Mouse (Mus musculus) E14TG2a.4 (cell line): ENCODE measurements around the gene Cox4i2.
A peak's percentile ranks its signal among the peaks of the same experiment; 100 is the strongest.

Source experiments
- H3K27me3 ChIP-seq: 2 replicates; pipeline ENCODE4 v1.6.1; 2014; ENCODE audit warnings: low read length, control low read depth; ENCODE audit not compliant: insufficient read depth
- H3K36me3 ChIP-seq: 2 replicates; pipeline ENCODE4 v1.6.1; 2014; ENCODE audit warnings: low read length, control low read depth; ENCODE audit not compliant: insufficient read depth
- H3K4me1 ChIP-seq: replicated peaks from 2 replicates; pipeline ENCODE4 v1.6.1; 2014; ENCODE audit warnings: low read depth, low read length, control low read depth
- H3K4me3 ChIP-seq: replicated peaks from 2 replicates; pipeline ENCODE4 v1.5.1; 2014; ENCODE audit warnings: mild to moderate bottlenecking, low read length
- H3K9me3 ChIP-seq: 2 replicates; pipeline ENCODE4 v1.6.1; 2014; ENCODE audit warnings: low read length, control low read depth
- CTCF ChIP-seq: conservative IDR thresholded peaks from 2 replicates; pipeline ENCODE4 v1.5.1; 2014; ENCODE audit warnings: low read length
- NANOG ChIP-seq: IDR thresholded peaks from 2 replicates; pipeline ENCODE4 v1.6.1; 2014; ENCODE audit warnings: borderline replicate concordance, low read length, mixed read lengths
- POU5F1 ChIP-seq: IDR thresholded peaks from 2 replicates; pipeline ENCODE4 v1.6.1; 2014; ENCODE audit warnings: low read length, borderline replicate concordance

Gene Cox4i2

GRCm38 (mm10) chr2:152728594-152728993 is 25.4 kb upstream of the Cox4i2 start:
- Histone ChIP-seq H3K4me3 (peak overlapping the region; percentile 70), H3K9me3 (no peaks in the 10 kb centered on the region), H3K36me3 (no peaks in the 10 kb centered on the region), H3K27me3 (0 out of 2 replicates have a peak, but pooled peaks cover 2% of the 10 kb centered on the region), H3K4me1 (peaks cover 89% of the 10 kb centered on the region)
- no peak for TF ChIP-seq POU5F1
- TF ChIP-seq CTCF: no peak
- TF ChIP-seq NANOG: no peak

- H3K36me3 ChIP-seq: no peaks in the 10 kb centered on the region
- no peaks in the 10 kb centered on the region for H3K9me3 ChIP-seq
- peak overlapping the region; percentile 70 for H3K4me3 ChIP-seq
- peaks cover 91% of the 10 kb centered on the region for H3K4me1 ChIP-seq
- TF ChIP-seq CTCF (no peak), POU5F1 (no peak), NANOG (no peak)
- H3K27me3 ChIP-seq: no peaks in the 10 kb centered on the region
These were observed 24.8 kb upstream of the Cox4i2 start for GRCm38 (mm10) chr2:152729013-152729635.

- no peaks in the 10 kb centered on the region for H3K9me3 ChIP-seq
- H3K4me1 ChIP-seq: peaks cover 91% of the 10 kb centered on the region
- H3K27me3 ChIP-seq: no peaks in the 10 kb centered on the region
- H3K36me3 ChIP-seq: no peaks in the 10 kb centered on the region
- TF ChIP-seq CTCF: no peak
- TF ChIP-seq POU5F1: no peak
- TF ChIP-seq NANOG: no peak
- peak overlapping the region; percentile 70 for H3K4me3 ChIP-seq
These were observed 24.3 kb upstream of the Cox4i2 start for GRCm38 (mm10) chr2:152729636-152730020.

DNA sequence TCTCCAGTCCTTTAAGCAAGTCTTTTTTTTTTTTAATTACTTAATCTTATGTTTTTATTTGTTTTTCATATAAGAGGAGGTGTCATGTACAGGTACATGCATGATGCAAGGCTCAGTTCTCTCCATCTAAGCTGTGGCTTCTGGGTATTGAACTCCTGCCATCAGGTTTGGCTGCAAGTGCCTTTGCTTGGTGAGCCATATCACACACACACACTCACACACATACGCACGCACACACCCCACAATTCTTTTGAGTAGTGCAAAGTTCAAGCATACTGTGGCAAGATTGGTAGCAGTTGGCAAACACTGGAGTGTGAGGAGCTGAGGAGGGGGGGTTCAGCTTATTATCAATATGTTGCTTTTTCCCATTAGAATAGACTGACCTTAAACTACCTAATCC is 20.8 kb upstream of the Cox4i2 start:
- peaks cover 7% of the 10 kb centered on the region; the same call in 1 of the 2 replicates for H3K36me3 ChIP-seq
- H3K9me3 ChIP-seq: no peaks in the 10 kb centered on the region
- no peak overlapping the region for H3K4me3 ChIP-seq
- no peak for TF ChIP-seq POU5F1
- peaks cover 88% of the 10 kb centered on the region for H3K4me1 ChIP-seq
- peaks cover 8% of the 10 kb centered on the region for H3K27me3 ChIP-seq

DNA sequence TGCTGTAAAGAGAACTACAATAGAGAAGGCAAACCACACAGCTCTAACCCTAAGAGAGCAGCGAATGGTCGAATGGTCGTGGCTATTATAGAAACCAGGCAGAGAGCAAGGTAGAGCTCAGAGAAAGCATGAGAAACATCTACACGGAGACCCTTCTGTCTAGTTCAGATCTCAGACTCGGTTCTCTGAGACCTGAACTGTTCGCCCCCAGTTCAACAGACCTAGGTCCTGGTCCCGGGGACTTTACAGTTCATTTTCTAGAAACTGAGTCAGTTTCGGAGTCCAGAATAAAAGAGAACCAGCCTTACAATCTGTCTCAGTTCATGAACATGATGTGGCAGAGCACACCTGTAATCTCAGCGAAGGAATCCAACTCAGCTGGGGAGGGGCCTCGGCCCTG is 19.5 kb upstream of the Cox4i2 start:
- Histone ChIP-seq H3K4me1 (peaks cover 83% of the 10 kb centered on the region), H3K27me3 (peaks cover 8% of the 10 kb centered on the region), H3K36me3 (peaks cover 7% of the 10 kb centered on the region; the same call in 1 of the 2 replicates), H3K9me3 (no peaks in the 10 kb centered on the region), H3K4me3 (peak overlapping the region; percentile 55)
- no peak for TF ChIP-seq NANOG
- no peak for TF ChIP-seq POU5F1
- TF ChIP-seq CTCF: no peak

GRCm38 (mm10) chr2:152734984-152735383 is 19.0 kb upstream of the Cox4i2 start:
- no peak for TF ChIP-seq NANOG
- no peak for TF ChIP-seq POU5F1
- no peak for TF ChIP-seq CTCF
- Histone ChIP-seq H3K4me3 (peak overlapping the region; percentile 86), H3K36me3 (peaks cover 7% of the 10 kb centered on the region; the same call in 1 of the 2 replicates), H3K4me1 (peaks cover 83% of the 10 kb centered on the region), H3K27me3 (peaks cover 8% of the 10 kb centered on the region), H3K9me3 (no peaks in the 10 kb centered on the region)

DNA sequence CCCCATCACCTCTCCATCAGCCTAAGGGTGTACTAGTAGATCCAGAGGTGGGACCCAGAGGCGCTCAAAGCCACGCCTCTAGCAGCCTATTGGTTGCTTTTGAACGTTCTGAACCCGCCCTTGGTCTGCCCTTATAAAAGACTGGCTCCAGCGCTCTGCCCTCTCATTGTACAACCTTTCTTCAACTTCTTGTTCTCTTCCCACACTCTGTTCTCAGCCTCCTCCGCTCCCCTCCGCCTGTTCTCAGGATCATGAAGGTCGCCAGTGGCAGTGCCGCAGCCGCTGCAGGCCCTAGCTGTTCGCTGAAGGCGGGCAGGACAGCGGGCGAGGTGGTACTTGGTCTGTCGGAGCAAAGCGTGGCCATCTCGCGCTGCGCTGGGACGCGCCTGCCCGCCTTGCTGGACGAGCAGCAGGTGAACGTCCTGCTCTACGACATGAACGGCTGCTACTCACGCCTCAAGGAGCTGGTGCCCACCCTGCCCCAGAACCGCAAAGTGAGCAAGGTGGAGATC is 17.8 kb upstream of the Cox4i2 start, which contains the start of gene Id1:
Gene Id1, plus strand, starts transcription at position 162 of the 512 bp plus-strand sequence.
- Histone ChIP-seq H3K4me1 (peaks cover 83% of the 10 kb centered on the region), H3K27me3 (peaks cover 8% of the 10 kb centered on the region), H3K9me3 (no peaks in the 10 kb centered on the region), H3K36me3 (peaks cover 7% of the 10 kb centered on the region; the same call in 1 of the 2 replicates), H3K4me3 (peak within 1 kb of the TSS; percentile 86)
- TF ChIP-seq CTCF (no peak), POU5F1 (no peak), NANOG (peak; percentile 62)

DNA sequence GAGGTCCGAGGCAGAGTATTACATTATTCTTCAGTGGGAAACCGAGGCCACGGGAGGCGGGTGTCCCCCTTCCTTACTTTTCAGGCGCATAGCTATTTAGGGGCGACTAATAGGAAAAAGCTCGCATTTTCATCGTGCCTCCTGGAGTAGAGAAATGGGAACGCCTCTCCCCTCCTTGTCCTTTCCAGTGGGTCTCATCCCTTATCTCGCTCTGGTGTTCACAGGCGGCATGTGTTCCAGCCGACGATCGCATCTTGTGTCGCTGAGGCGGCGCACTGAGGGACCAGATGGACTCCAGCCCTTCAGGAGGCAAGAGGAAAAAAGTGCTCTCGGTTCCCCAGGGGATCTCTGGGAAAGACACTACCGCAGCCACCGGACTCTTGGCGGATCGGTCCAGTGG is 17.2 kb upstream of the Cox4i2 start:
- TF ChIP-seq POU5F1 (no peak), CTCF (no peak), NANOG (no peak)

More for the DNA sequence above, 17.2 kb upstream of the Cox4i2 start:
- H3K4me3 ChIP-seq: peak overlapping the region; percentile 86
- H3K27me3 ChIP-seq: peaks cover 8% of the 10 kb centered on the region
- H3K36me3 ChIP-seq: peaks cover 7% of the 10 kb centered on the region; the same call in 1 of the 2 replicates
- peaks cover 87% of the 10 kb centered on the region for H3K4me1 ChIP-seq
- H3K9me3 ChIP-seq: no peaks in the 10 kb centered on the region
